Mouse (Mus musculus) lung, postnatal 25 days (tissue): ENCODE data around the gene Sost.

Source experiments
- DNase-seq: peaks from one replicate; pipeline ENCODE4 v3.0.0; 2022; ENCODE audit warnings: low spot score

The Sost gene

DNA sequence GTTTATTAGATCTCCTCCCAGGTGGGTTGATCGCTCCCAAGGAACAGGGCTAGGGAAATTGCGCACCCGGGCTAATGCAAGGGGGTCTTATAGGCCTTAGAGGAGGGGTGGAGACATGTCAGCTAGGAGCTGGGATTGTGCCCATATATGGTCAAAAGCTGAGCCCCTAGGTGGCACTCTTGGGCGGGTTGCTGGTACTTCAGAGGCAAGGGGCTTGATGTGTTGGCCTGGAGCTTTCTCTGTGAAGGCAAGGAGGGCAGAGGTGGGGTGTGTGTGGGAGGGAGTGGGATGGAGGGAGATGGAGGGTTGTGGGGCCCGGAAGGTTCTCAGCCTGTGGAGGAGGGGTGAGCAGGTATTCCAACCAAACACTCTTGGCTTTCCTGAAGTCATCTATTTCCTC is 20.3 kb downstream of the Sost start:
- no peak for DNase-seq

DNA sequence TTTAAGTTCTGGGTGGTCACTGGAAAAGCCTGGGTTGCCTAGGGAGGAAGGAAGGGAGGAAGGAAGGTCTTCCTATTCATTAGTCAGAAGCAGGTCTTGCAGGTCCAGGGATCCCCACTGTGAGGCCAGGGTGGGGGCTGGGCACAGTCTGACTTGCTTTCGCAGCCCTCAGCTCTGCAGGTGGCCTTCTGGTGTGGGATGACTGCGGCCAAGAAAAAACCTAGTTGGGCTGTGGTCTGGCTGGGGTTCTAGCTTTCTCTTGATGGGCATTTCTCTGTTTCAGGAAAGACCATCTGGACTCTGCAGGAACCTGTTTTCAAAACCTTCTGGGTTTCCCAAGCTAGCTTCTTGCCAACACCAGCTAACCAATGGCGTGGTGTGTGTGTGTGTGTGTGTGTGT is 23.8 kb downstream of the Sost start:
- DNase-seq, result no peak

DNA sequence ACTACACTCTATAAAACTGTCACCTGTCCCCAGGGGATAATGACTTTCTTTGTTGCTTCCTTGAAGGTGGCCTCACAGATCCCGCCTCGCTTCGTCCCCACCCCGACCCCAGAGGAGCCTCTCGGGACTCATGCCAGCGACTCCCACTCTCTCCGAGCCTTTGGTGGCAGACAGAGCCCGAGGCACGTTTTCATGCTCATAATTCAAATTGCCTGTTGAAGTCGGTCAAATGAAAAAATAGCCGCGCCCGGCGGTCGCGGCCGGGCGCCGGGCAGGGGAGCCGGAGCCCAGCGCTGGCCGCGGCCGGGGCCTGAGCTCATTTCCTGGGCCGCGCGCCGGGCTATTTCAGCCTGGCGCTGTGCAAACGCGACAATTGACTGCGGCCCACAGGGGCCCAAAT is 29.7 kb downstream of the Sost start:
- DNase-seq, result no peak

DNA sequence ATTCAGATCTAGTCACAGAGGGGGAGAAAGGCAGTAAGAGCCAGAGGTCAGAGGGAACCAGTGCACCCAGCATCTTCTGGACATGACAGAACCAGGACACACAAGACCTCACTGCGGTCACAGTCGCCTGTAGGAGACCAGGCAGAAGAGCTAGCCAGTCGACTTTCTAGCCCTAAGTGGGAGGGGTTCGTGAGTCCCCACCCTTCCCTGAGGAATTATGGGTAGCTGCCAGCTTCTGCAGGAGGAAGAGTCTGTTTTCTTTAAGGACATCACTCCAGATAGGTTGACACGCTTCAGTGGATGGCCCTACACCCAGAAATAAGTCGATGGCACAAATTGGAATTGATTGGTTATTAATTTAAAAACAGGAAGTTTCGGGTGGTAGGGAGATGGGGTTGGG is 30.4 kb downstream of the Sost start:
- no peak for DNase-seq

DNA sequence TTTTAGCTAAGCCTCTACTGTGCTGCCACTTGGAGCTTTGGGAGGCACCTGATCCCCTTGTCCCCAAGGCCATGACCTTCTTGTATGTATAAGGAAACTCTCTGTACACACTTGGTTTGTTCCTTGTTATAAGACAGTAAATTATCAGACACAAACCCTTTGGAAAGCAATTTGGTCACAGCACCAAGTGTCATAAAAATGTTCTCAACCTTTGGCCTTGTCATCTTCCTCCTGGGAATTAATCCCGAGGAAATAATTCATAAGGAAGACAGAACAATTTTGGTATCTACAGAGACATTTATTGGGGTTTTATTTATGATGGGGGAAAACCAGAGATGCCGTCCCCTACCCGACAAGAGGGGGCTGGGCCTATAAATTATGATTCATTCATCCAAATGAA is 31.1 kb downstream of the Sost start:
- DNase-seq, result no peak

DNA sequence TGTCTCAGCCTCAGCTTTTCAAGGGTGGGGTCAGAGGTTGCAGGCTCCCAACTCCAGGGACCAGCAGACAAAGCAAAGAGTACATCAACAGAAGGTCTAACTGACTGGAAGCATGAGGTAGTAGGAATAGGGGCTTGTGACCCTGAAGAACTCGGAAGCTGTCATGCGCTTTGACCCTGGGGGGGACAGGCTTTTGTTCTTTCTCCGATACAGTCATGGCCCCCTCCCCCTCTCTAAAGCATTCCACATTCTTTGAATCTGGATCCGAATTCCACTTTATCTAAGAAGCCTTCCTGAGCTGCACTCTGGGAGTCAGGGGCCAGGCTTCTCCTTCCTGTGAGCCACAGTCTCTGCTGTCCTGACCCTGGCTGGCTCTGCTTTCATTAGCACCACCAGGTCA is 34.8 kb downstream of the Sost start:
- no peak for DNase-seq

DNA sequence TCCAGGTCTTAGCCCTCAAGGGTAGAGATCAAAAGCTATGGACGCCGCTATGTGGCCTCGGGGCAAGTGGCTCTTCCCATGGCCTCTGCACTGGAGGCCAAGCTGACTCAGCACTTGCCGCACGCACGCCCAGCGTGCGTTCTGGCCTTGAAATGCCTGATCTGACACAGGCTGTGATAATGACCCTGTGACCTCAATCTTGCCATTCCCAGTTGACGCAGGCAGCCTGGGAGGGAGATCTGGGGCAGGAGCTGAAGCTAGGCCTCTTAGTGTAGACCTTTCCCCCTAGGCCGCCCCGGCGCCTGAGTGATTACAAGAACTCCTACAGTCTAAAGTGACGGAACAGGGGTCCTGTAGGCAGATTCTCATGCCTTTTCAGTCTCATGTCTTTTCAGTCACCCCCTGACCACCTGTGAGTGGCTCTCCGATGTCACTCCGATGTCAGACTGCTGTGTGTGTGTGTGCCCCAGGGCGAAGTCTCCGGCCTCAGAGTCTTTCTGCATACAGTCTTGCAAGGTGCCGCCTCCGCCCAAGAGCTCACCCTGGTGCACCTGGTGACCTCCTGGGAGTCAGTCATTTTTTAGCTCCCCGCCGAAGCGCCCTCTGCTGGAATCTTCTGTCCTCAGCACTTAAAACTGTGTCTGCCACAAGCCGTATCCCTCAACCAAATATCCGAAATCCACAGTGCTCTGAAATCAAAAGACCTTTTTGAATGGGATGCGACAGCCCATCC is 38.6 kb downstream of the Sost start:
- DNase-seq, result peak; percentile 28

DNA sequence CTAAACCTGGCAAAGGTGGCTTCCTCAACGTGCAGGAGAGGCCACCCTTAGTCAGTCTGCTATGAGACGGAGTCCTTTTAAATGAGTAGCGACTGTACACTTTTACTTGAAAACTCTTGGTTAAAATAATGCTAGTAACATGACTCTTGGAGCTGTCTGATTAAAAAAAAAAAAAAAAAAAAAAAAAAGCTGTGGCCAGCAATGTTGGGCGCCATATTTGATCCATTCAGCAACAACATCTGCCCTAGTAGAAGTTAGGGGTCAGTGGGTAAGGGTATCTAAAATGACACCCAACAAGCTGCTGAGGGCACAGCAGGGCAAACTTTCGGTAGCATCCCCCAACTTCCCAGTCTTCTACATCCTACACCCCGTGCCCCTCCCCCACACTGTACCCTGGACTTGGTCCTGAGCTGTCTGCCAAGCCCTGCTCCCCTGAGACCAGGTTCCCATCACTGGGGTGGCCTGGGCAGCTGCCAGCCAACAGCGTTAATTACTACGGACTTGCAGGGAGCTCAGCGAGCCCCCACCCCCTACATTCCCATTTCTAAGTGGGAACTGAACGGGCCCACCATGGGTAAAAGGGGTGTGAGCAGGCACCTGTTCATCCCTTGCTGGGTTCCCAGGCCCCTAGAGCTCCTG is 39.7 kb downstream of the Sost start:
- no peak for DNase-seq

DNA sequence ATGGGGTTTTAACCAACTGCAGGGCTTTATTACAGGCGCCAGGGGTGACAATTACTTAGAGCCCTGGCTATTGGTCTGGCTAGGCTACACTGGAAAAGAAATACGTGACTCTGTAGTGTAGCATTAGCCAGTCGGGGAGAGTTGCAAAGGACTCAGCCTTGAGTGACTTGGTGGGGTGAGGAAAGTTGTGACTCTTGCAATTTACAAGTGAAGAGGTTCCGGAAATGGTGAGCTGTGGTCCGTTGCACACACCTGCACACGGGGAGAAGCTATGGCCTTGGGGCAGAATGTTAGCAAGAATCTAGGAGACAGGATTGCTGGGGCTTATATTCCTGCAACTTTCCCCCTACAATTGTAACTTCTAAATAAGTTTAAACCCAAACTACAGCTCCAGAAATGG is 41.2 kb downstream of the Sost start:
- no peak for DNase-seq

- no peak for DNase-seq
These were observed 42.3 kb downstream of the Sost start for GRCm38 (mm10) chr11:101924441-101924976.

DNA sequence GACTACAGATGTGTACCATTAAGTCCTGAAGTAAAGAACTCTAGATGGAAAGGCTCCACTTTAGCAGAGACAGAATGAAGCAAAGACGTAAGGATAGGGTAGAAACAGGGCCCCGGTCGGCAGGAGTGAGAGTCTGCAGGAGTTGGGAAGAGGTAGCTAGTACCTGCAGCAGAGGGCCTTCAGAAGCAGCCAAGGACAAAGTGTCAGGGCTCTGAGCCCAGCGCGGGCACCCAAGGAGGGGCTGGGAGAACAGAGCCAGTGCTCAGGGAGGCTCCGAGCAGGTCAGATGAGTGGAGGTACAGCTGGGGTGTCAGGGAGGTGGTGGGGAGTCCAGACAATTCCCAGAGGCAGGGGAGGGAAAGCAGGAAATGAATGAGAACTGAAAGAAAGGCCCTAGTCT is 42.8 kb downstream of the Sost start:
- no peak for DNase-seq

- DNase-seq, result no peak
These were observed 45.4 kb downstream of the Sost start for GRCm38 (mm10) chr11:101921361-101921952.

DNA sequence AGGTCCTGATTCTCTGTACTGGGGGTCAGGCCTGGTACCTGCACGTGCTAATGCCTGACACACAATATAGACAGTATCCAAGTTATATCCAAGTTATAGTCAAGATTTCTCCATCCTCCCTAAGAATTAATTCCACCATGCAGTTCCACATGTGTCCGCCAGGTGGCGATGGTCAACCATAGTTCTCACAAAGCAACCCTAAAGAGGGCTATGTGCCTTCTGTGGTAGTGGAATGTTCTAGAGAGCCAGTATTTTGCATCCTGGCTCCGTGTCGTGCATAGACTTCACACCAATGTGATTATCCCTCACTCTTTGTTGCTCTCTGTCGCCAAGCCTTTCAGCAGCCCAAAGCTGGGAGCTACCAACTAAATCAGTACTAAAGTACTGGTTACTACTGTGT is 47.2 kb downstream of the Sost start:
- peak; percentile 82 for DNase-seq

DNA sequence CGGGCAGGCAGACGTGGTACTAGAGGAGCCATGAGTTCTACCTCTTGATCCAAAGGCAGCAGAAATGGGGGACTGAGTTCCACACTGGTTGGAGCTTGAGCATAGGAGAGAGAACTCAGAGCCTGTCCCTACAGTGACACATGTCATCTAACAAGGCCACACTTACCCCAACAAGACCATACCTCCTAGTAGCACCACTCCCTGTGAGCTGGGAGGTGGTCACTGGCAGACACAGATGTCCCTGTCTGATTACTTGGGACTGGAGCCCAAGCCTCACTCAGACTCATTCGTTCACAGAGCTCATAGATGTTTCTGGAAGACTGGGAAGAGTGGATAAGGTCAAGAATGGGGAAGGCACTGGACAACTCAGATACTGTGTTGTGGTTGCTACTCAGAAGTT is 48.2 kb downstream of the Sost start:
- no peak for DNase-seq

- DNase-seq, result no peak
These were observed 50.0 kb downstream of the Sost start for GRCm38 (mm10) chr11:101916772-101917171.

GRCm38 (mm10) chr11:101913591-101913990 is 53.2 kb downstream of the Sost start:
- no peak for DNase-seq
